Mouse (Mus musculus): ENCODE measurements around the gene Noto.

Noto gene

DNA sequence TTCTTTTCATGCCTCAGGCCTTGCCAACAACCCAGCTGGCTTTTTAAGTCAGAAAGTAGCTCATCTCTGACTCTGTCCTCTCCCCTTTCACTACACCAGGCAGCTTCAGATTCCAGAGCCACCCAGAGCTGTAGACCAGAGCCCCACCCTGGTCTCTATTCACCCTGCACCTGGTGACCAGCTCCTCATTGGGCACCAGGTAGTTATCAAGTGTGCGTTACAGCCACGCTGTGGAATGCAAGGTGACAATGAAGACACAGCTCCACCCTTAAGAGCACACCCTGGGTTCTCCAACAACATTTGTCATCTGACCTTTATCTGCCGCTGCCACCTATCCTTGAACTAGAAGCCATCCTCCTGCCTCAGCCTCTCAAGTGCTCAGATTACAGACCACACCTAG lies 51.9 kb downstream of the Noto start:
- intact Hi-C loops (cut with DNase I) = no loop called here

DNA sequence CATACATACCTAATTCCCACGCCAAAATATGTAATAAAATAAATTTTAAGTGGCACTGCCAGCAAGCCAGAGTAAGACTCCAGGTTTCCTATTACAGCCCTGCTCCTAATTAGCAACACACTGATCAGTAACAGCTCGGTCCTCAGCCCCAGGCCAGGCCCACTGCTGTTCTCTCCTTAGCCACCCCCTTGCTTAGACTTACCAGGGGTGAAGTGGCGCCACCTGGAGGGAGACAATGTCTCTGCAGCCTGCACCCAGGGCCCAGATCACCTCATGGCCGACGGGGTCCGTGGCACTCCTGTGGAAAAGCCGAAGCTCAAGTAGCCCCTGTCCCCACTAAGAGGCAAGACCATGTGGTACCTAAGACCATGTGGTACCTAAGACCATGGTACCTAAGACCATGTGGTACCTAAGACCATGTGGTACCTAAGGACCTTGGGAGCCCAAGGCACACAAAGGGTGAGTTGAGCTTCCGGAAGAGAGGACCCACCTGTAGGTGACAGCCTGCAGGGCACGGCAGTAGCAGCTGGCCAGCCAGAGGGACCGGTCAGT lies 53.8 kb downstream of the Noto start:
- intact Hi-C loops (cut with DNase I) = no loop called here

DNA sequence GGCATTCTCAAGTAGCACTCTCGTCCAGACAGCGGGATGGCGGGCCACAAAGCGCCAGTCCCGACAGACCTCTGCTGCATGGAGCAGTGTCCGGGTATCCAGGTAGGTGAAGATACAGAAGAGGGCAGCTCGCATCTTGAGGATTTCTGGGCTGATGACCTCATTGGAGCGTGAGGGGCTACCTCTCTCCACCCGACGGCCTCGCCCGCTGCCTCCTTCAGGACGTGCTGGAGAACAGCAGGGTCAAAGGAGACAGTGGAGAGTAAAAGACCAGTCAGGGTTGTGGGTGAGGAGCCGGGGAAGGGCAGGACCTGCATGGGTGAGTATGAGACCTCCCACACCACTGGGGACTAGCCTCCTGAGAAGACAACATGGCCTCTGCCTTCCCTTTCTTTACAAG lies 54.7 kb downstream of the Noto start:
- intact Hi-C loops (cut with DNase I) = no loop called here
